Mouse (Mus musculus) myocyte (in vitro differentiated cells): ENCODE results near the gene 1700042G07Rik.
"Not testable (repeated sequence)": the region's sequence is repeated elsewhere in the genome, so short reads cannot be mapped to it uniquely, and the experiment has no call there.

ENCODE experiments used
- CEBPB ChIP-seq: IDR thresholded peaks from 2 replicates; pipeline ENCODE4 v1.6.1; 2011; ENCODE audit warnings: mild to moderate bottlenecking, moderate library complexity; ENCODE audit not compliant: poor library complexity, insufficient read depth, severe bottlenecking
- E2F4 ChIP-seq: IDR thresholded peaks from one replicate; pipeline ENCODE4 v1.6.1; 2011; ENCODE audit warnings: mild to moderate bottlenecking, control low read depth, moderate library complexity; ENCODE audit not compliant: insufficient read depth
- MYOG ChIP-seq, 3 experiments: IDR thresholded peaks; one replicate each; pipeline ENCODE4 v1.6.1; 2011; ENCODE audit warnings: control low read depth in 2 of 3, low read depth in 2 of 3, mild to moderate bottlenecking in 2 of 3; ENCODE audit not compliant: insufficient read length in 2 of 3, control insufficient read depth in 1 of 3, insufficient read depth in 1 of 3
- POLR2A ChIP-seq: IDR thresholded peaks from one replicate; pipeline ENCODE4 v1.6.1; 2011; ENCODE audit warnings: low read depth, mild to moderate bottlenecking, control low read depth, moderate library complexity; ENCODE audit not compliant: insufficient read length
- POLR2AphosphoS2 ChIP-seq: IDR thresholded peaks from one replicate; pipeline ENCODE4 v1.6.1; 2011; ENCODE audit warnings: low read depth, control low read depth; ENCODE audit not compliant: insufficient read length
- TCF12 ChIP-seq: IDR thresholded peaks from one replicate; pipeline ENCODE4 v1.6.1; 2011; ENCODE audit warnings: mild to moderate bottlenecking, control low read depth; ENCODE audit not compliant: poor library complexity, insufficient read depth, severe bottlenecking
- TCF3 ChIP-seq: IDR thresholded peaks from one replicate; pipeline ENCODE4 v1.6.1; 2011; ENCODE audit warnings: low read depth, control low read depth; ENCODE audit not compliant: insufficient read length
- USF1 ChIP-seq: IDR thresholded peaks from one replicate; pipeline ENCODE4 v1.6.1; 2011; ENCODE audit warnings: low read depth, mild to moderate bottlenecking, control low read depth, moderate library complexity

GRCm38 (mm10) chr4:116217661-116218060 is 44.5 kb downstream of the 1700042G07Rik start:
- not testable (repeated sequence) for TF ChIP-seq E2F4; TCF12; POLR2A; MYOG (IDR thresholded peaks at IDR 0.05; ENCODE audit: control insufficient read depth in 1 of 3, insufficient read depth in 1 of 3, insufficient read length in 2 of 3, low read depth in 2 of 3); TCF3; CEBPB; USF1; POLR2AphosphoS2
